Mouse (Mus musculus): ENCODE data around the gene Hadh. TPM values are rescaled to one million over a fixed set of nuclear protein-coding genes. Genes with fewer than 3 reads are reported as not detected.

Hadh gene
- total and polyA plus RNA-seq, 3 experiments = 42.3 to 73.4 (median 46.9) TPM

GRCm38 (mm10) chr3:131317126-131317525 lies 45.2 kb upstream of the Hadh start:
- in situ Hi-C loops (cut with MboI; ENCODE audit: low pct_ligation_motif_present, low pct_unique_long_range_greater_than_20kb, low sequenced_read_pairs) = no loop called here
- no peaks in the 10 kb centered on the region for H3K9me3 ChIP-seq (replicated peaks; ENCODE audit: low read length)
- TF ChIP-seq HCFC1 (IDR thresholded peaks at IDR 0.05; ENCODE audit: low read depth, low read length) (no peak), IRF4 (IDR thresholded peaks at IDR 0.05; ENCODE audit: low read depth, low read length) (no peak), GABPA (IDR thresholded peaks at IDR 0.05; ENCODE audit: insufficient replicate concordance, low read depth, low read length) (no peak), TCF12 (IDR thresholded peaks at IDR 0.05; ENCODE audit: low read depth, low read length) (no peak), SMC3 (IDR thresholded peaks at IDR 0.05; ENCODE audit: low read depth, low read length) (no peak), ETS1 (conservative IDR thresholded peaks at IDR 0.05; ENCODE audit: low read depth, low read length) (no peak), MYC (IDR thresholded peaks at IDR 0.05; ENCODE audit: low read depth, low read length) (no peak), POLR2AphosphoS2 (IDR thresholded peaks at IDR 0.05; ENCODE audit: low read depth, low read length) (no peak), MEF2A (IDR thresholded peaks at IDR 0.05; ENCODE audit: borderline replicate concordance, low read depth, low read length) (no peak), CTCF (conservative IDR thresholded peaks at IDR 0.05 in 1 of 2, IDR thresholded peaks at IDR 0.05 in 1 of 2; ENCODE audit: low read depth in 2 of 2, low read length in 2 of 2) (no peak), ZNF384 (IDR thresholded peaks at IDR 0.05; ENCODE audit: low read depth, low read length) (no peak), MAZ (IDR thresholded peaks at IDR 0.05; ENCODE audit: low read depth, low read length) (no peak)
- no peak for DNase-seq (ENCODE audit: extremely low read depth)
- no peak overlapping the region for H3K9ac ChIP-seq (ENCODE audit: insufficient read depth, low read depth)
- no peaks in the 10 kb centered on the region for H3K36me3 ChIP-seq (replicated peaks in 1 of 2; ENCODE audit: control insufficient read depth in 1 of 2, insufficient read depth in 1 of 2, low read length in 1 of 2)
- H3K4me1 ChIP-seq (ENCODE audit: control insufficient read depth in 1 of 2, insufficient read depth in 2 of 2) = peaks cover 0 to 7% of the 10 kb centered on the region in 2 experiments; a peak in 2 of 4 replicates
- no peak overlapping the region for H3K4me3 ChIP-seq (replicated peaks in 1 of 3; ENCODE audit: low read depth in 2 of 3, low read length in 2 of 3, poor library complexity in 1 of 3)
- no peaks in the 10 kb centered on the region for H3K79me2 ChIP-seq (replicated peaks; ENCODE audit: control insufficient read depth, extremely low read depth, insufficient read depth, poor library complexity, severe bottlenecking)
- H3K4me2 ChIP-seq (ENCODE audit: insufficient read depth, low read depth, poor library complexity, severe bottlenecking) = no peak overlapping the region
- H3K27me3 ChIP-seq (replicated peaks) = no peaks in the 10 kb centered on the region
- no peak overlapping the region for H3K27ac ChIP-seq (ENCODE audit: insufficient read depth, low read depth)
- dilution Hi-C loops (cut with MboI; ENCODE audit: extremely low pct_ligation_motif_present, extremely low pct_unique_long_range_greater_than_20kb, low sequenced_read_pairs) = no loop called here

- TF ChIP-seq ZC3H11A (IDR thresholded peaks at IDR 0.05; ENCODE audit: low read depth, low read length) (no peak), MYC (IDR thresholded peaks at IDR 0.05; ENCODE audit: low read depth, low read length) (no peak), NRF1 (IDR thresholded peaks at IDR 0.05; ENCODE audit: low read depth, low read length) (no peak), ZMIZ1 (IDR thresholded peaks at IDR 0.05; ENCODE audit: low read depth, low read length) (no peak), ETS1 (conservative IDR thresholded peaks at IDR 0.05; ENCODE audit: low read depth, low read length) (no peak), GABPA (IDR thresholded peaks at IDR 0.05; ENCODE audit: insufficient replicate concordance, low read depth, low read length) (no peak), KAT2A (IDR thresholded peaks at IDR 0.05; ENCODE audit: insufficient replicate concordance, low read length) (no peak), ELF1 (IDR thresholded peaks at IDR 0.05; ENCODE audit: low read depth, low read length) (no peak), CHD1 (IDR thresholded peaks at IDR 0.05; ENCODE audit: low read depth, low read length) (no peak), ZKSCAN1 (IDR thresholded peaks at IDR 0.05; ENCODE audit: borderline replicate concordance, low read depth, low read length) (no peak), ZNF384 (IDR thresholded peaks at IDR 0.05; ENCODE audit: low read depth, low read length) (no peak)
- Histone ChIP-seq H3K79me2 (replicated peaks; ENCODE audit: control insufficient read depth, extremely low read depth, insufficient read depth, poor library complexity, severe bottlenecking) (no peaks in the 10 kb centered on the region), H3K27me3 (replicated peaks) (no peaks in the 10 kb centered on the region), H3K9me3 (replicated peaks; ENCODE audit: low read length) (no peaks in the 10 kb centered on the region), H3K4me2 (ENCODE audit: insufficient read depth, low read depth, poor library complexity, severe bottlenecking) (no peak overlapping the region), H3K27ac (ENCODE audit: insufficient read depth, low read depth) (no peak overlapping the region), H3K36me3 (replicated peaks in 1 of 2; ENCODE audit: control insufficient read depth in 1 of 2, insufficient read depth in 1 of 2, low read length in 1 of 2) (no peaks in the 10 kb centered on the region), H3K4me1 (ENCODE audit: control insufficient read depth in 1 of 2, insufficient read depth in 2 of 2) (peaks cover 0 to 7% of the 10 kb centered on the region in 2 experiments; a peak in 2 of 4 replicates), H3K9ac (ENCODE audit: insufficient read depth, low read depth) (no peak overlapping the region), H3K4me3 (replicated peaks in 1 of 3; ENCODE audit: low read depth in 2 of 3, low read length in 2 of 3, poor library complexity in 1 of 3) (no peak overlapping the region)
- in situ Hi-C loops (cut with MboI; ENCODE audit: low pct_ligation_motif_present, low pct_unique_long_range_greater_than_20kb, low sequenced_read_pairs) = no loop called here
- dilution Hi-C loops (cut with MboI; ENCODE audit: extremely low pct_ligation_motif_present, extremely low pct_unique_long_range_greater_than_20kb, low sequenced_read_pairs) = no loop called here
- no peak for DNase-seq (ENCODE audit: extremely low read depth)
These were observed 44.1 kb upstream of the Hadh start for GRCm38 (mm10) chr3:131315957-131316510.

Measured in CH12.LX (cell line).